Mouse (Mus musculus) cerebellum, adult (tissue): ENCODE data around the gene Cela3b.

Experiments
- ATAC-seq: cut with Nextera tagmentation; 2 replicates; pipeline ENCODE4 v1.9.2; 2017; ENCODE audit warnings: mild to moderate bottlenecking, moderate library complexity, mixed read lengths; ENCODE audit not compliant: insufficient number of reproducible peaks, low FRiP score, low TSS enrichment

The Cela3b gene

GRCm38 (mm10) chr4:137461981-137462690 lies 31.8 kb upstream of the Cela3b start:
- no peak for ATAC-seq

DNA sequence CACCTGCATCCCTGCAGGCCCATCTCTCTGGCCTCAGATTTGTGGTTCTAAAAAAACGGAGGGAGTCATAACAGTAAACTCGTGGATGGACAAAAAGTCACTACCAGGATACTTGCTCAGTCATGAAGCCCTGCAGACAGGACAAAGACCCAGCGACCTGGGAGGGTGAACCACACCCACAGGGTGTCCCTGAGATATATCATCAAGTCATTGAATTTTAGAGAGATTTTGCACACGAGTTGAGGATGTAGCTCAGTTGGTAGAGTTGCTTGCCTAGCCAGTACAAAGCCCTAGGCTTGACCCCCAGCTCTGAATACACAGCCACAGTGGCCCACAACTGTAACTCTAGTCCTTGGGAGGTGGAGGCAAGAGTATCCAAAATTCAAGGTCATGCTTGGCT lies 30.9 kb upstream of the Cela3b start:
- ATAC-seq, result no peak

DNA sequence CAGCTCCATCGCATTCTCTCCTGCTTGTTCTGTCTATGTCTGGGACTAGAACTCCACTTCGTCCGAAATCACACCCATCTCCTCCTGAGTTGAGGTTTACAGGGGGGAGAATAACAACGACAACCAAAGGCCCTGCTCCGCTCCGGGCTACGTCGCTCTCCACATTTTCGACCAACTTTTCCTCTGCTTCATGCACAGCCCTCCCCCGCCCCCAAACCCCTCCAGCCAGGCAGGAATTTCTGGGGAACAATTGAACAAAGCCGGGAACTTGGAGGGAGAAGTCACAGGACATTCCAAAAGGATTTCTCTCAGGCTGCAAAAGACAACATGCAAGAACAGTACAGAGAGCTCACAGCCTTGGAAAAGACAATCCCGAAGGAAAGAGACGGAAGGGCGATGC lies 30.3 kb upstream of the Cela3b start:
- no peak for ATAC-seq

DNA sequence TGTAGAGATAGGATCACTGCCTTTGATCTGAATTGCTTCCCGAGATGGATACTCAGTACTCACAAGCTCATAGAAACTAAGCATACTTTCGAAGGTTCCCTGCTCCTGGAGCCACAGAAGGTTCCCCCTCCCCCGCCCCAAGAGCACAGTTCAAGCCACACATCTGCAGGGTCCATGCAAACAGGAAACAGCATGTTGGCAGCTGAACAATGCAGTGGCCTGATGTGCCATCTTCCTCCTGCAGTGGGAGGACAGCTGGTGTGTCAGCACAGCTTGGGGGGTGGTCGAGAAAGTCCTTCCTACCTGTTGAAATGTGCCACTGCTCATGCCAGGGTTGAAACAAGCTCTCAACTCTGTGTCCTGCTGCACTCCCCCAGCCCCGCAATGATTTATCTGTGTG lies 28.5 kb upstream of the Cela3b start:
- ATAC-seq, result no peak

GRCm38 (mm10) chr4:137458310-137458709 lies 28.0 kb upstream of the Cela3b start:
- no peak for ATAC-seq

- ATAC-seq, result no peak
Observed at GRCm38 (mm10) chr4:137457292-137457691, 27.0 kb upstream of the Cela3b start.

DNA sequence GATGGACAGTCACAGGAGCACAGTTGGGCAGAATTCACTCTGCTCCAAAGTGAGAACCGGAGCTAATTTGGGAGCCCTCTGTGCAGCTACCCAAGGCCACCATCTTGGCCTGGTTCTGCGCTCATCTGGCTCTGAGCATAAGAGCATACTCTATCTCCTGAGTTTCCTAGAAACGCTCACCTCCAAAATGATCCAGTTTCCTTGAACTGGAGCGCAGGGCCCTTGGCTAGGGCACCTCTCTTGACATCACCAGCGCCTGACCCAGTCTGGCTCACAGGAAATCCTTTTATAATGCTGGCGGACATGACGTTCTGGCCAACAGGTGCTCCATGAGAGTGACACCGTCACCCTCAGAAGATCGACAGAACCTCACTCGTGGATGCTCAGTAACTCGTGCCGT lies 26.2 kb upstream of the Cela3b start:
- no peak for ATAC-seq

GRCm38 (mm10) chr4:137454582-137454981 lies 24.2 kb upstream of the Cela3b start:
- ATAC-seq, result no peak

- ATAC-seq, result no peak
Observed at GRCm38 (mm10) chr4:137453234-137453767, 23.0 kb upstream of the Cela3b start, which contains the start of gene 1700013G24Rik. 1700013G24Rik (plus strand) TSS chr4:137453284.

- ATAC-seq, result no peak
Observed at GRCm38 (mm10) chr4:137452190-137452589, 21.9 kb upstream of the Cela3b start.

GRCm38 (mm10) chr4:137449715-137450114 lies 19.4 kb upstream of the Cela3b start:
- ATAC-seq, result no peak

DNA sequence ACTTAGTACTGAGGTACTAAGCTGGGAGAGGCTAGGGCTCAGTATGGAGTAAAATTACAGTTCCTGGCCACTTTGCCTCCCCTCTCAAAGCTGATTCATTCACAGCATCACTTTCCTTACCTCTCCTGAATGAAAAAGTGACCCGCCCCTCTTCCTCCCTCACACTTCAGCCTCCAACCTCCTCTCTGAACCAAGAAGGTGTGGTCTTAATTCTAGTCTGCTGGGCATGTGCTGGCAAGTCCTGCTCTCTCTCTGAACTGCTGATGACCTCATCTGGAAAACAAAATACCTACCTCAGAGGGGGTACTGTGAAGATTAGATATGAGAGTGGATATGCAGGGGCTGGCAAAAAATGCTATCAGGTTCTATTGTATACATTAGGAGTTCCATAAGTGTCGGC lies 18.8 kb upstream of the Cela3b start:
- no peak for ATAC-seq

- ATAC-seq, result no peak
Observed at GRCm38 (mm10) chr4:137448641-137449040, 18.3 kb upstream of the Cela3b start.

- ATAC-seq, result no peak
Observed at GRCm38 (mm10) chr4:137448197-137448596, 17.9 kb upstream of the Cela3b start.

DNA sequence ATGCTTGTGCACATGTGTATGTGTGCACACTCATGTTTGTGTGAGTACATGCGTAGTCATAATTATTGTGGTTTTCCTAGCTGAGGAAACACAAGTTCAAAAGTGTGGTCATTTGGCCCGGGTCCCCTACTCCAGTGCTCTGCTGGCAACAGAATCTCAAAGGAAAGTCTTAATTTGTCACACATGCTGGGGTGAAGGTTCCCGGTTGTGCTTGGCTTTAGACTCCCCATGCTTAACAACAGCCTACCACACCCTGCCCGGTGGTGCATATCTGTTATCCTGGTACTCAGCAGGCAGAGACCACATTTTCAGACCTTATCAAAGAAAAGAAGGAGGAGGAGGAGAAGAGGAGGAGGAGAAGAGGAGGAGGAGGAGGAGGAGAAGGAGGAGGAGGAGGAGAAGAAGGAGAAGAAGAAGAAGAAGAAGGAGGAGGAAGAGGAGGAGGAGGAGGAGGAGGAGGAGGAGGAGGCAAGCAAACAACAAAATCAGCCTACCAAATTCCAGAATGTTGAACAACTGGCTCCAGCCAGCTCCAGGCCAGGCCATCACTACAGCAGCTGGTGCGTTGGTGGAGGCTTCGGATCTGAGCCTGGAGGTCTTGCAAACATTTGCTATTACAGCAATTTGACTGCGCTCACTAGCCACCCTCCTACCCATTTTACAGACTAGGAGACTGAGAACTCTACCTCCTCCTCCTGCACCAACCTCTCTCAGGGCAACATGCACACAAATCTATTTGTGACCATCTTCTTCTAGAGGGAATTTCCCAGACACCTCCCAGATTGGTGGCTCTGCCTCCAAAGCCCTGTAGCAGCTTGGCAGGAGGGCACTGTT lies 17.2 kb upstream of the Cela3b start:
- ATAC-seq, result no peak

GRCm38 (mm10) chr4:137445881-137446280 lies 15.5 kb upstream of the Cela3b start:
- ATAC-seq, result no peak

GRCm38 (mm10) chr4:137443625-137444024 lies 13.3 kb upstream of the Cela3b start:
- ATAC-seq, result peak; percentile 40; the same call in 1 of the 2 replicates

GRCm38 (mm10) chr4:137441332-137441731 lies 11.0 kb upstream of the Cela3b start:
- ATAC-seq, result no peak

DNA sequence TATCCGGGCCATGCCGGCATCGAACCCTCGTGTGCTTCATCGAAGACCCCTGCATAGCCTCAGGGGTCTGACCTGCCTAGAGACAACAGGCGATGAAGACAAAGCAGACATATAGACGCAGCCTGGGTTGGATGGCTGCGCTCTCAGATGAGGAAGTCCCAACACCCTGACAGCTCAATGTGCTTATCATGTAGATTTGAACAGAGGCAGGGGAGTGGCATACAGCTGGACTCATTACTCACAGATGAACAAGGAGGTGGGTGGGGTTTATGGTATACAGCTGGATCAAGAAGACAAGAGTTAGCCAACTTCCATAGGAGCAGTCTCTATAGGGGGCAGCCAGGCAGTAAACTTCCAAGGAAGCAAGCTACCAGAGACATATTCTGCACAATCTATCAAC lies 8.5 kb upstream of the Cela3b start:
- ATAC-seq, result no peak

DNA sequence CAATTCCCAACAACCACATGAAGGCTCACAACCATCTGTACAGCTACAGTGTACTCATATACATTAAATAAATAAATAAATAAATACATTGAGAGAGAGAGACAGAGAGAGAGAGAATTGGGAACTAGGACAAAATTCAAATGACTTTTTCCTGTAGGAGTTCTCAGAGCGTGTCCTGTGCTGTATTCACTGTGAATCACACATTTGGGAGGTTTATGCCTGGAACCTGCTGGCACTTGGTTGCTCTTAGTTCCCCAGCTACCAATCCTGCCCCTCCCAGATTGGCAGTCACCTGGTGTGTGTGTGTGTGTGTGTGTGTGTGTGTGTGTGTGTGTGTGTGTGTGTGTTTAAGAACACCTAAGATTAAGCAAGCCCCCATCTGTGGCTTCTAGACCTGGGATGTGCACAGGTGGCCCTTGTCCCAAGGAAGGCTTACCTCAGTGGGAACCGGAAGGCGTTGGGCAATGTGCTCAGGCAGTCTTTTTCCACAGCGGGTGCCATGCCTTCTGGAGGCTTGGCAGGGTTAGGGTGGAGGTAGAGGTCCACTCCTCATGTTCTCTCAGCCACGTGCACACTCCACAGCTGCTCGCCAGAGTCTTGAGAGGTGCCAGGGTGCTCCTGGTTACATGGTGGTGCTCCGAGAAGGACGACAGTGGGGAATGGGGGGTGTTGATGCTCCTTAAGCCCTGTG lies 6.8 kb upstream of the Cela3b start:
- no peak for ATAC-seq
